Mouse (Mus musculus): Measurements from ENCODE around the gene Gm10282.

DNA sequence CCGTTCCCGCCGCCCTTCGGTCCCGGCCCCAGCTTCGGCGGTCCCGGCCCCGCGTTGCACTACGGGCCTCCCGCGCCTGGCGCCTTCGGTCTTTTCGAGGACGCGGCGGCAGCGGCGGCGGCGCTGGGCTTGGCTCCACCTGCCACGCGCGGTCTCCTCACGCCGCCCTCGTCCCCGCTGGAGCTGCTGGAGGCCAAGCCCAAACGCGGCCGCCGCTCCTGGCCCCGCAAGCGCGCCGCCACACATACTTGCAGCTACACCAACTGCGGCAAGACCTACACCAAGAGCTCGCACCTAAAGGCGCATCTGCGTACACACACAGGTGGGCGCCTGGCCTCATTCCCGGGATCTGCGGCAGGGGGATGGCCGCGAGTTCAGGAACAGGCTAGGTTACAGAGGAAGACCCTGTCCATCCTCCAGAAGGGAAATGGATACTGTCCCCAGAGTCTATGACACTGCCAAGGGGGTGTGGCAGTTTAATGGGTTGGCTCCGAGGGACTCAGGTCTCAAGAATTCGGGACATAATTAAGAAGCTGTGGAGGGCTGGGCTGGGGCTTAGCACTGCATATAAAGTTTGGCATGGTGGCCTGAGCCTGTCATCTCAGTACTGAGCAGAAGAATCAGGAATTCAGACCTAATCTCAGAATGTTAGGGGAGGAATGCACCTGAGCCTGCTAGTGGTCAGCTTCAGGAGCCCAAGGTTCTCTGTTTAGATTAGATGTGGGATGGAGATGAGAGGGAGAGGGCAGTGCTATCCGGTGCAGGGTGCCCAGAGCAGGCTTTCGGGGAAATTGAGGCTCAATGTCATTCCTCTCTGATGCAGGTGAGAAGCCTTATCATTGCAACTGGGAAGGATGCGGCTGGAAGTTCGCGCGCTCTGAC lies 15.1 kb upstream of the Gm10282 start:
- TF ChIP-seq CHD1 (IDR thresholded peaks at IDR 0.05; ENCODE audit: low read depth, low read length): no peak
- TF ChIP-seq ELF1 (IDR thresholded peaks at IDR 0.05; ENCODE audit: low read depth, low read length): no peak
- TF ChIP-seq POLR2A (IDR thresholded peaks at IDR 0.05; ENCODE audit: low read depth, low read length): no peak
- TF ChIP-seq MAX (IDR thresholded peaks at IDR 0.05; ENCODE audit: low read length): no peak
- TF ChIP-seq NELFE (IDR thresholded peaks at IDR 0.05; ENCODE audit: low read depth, low read length): no peak
- no peak for TF ChIP-seq HCFC1 (IDR thresholded peaks at IDR 0.05; ENCODE audit: low read depth, low read length)
- no peak for TF ChIP-seq ZNF384 (IDR thresholded peaks at IDR 0.05; ENCODE audit: low read depth, low read length)
- no peak for TF ChIP-seq EP300 (IDR thresholded peaks at IDR 0.05; ENCODE audit: low read length)
- TF ChIP-seq TBP (conservative IDR thresholded peaks at IDR 0.05; ENCODE audit: low read depth, low read length): no peak
- TF ChIP-seq ZMIZ1 (IDR thresholded peaks at IDR 0.05; ENCODE audit: low read depth, low read length): no peak
- no peak for TF ChIP-seq CTCF (conservative IDR thresholded peaks at IDR 0.05 in 1 of 2, IDR thresholded peaks at IDR 0.05 in 1 of 2; ENCODE audit: low read depth in 2 of 2, low read length in 2 of 2)
- TF ChIP-seq POLR2AphosphoS2 (IDR thresholded peaks at IDR 0.05; ENCODE audit: low read depth, low read length): no peak
- no peak for TF ChIP-seq USF1 (IDR thresholded peaks at IDR 0.05; ENCODE audit: low read depth, low read length)
- no peak for TF ChIP-seq SIN3A (IDR thresholded peaks at IDR 0.05; ENCODE audit: low read length)
